Mouse (Mus musculus): ENCODE results near the gene Arpc1a.

Gene Arpc1a

GRCm38 (mm10) chr5:145140611-145141010 is 57.0 kb downstream of the Arpc1a start:
- peak; percentile 19 for DNase-seq

GRCm38 (mm10) chr5:145147748-145148147 is 64.1 kb downstream of the Arpc1a start:
- no peak for DNase-seq

- no peak for DNase-seq
These were observed 65.7 kb downstream of the Arpc1a start for GRCm38 (mm10) chr5:145149294-145149693.

- no peak for DNase-seq
These were observed 69.1 kb downstream of the Arpc1a start for GRCm38 (mm10) chr5:145152690-145153089.
